Mouse (Mus musculus) monocyte, adult 5-6 weeks (primary cell): ENCODE results near the gene Ak5. TPM values are rescaled to one million over a fixed set of nuclear protein-coding genes. Genes with fewer than 3 reads are reported as not detected.
"Not testable (repeated sequence)": the region's sequence is repeated elsewhere in the genome, so short reads cannot be mapped to it uniquely, and the experiment has no call there.

Experiments
- ATAC-seq: fragments of 153-309, 156-312 bp; replicated peaks from 2 replicates; pipeline ENCODE4 v1.8.0; 2017; ENCODE audit warnings: mild to moderate bottlenecking; ENCODE audit not compliant: low TSS enrichment, insufficient number of reproducible peaks, severe bottlenecking, poor library complexity, low FRiP score
- total RNA-seq: library from RNA; stranded (forward); fragments of 200-1000, 200-491, 200-594 nt; gene quantifications from 3 replicates; pipeline ENCODE4 v1.2.3, GENCODE M21; 2017

The Ak5 gene
- total RNA-seq, 1 experiment from 2014 or later, result not detected

DNA sequence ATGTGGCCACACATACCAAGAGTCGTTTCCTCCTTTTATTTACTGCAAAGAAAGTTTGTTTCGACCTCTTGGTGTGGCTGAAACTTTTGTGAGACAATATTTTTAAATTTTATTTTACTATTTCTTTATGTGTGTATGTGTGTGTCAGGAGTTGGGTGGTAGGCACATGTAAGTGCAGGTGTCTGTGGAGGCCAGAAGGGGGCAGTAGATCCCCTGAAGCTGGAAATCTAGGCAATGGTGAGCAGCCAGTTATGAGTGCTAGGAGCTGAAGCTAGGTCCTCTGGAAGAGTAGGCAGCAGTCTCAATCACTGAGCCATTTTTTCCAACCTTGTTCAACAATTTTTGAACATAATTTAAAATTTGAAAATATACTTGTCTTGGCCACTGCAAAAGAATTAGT, 9.6 kb downstream of the Ak5 start:
- no peak for ATAC-seq

DNA sequence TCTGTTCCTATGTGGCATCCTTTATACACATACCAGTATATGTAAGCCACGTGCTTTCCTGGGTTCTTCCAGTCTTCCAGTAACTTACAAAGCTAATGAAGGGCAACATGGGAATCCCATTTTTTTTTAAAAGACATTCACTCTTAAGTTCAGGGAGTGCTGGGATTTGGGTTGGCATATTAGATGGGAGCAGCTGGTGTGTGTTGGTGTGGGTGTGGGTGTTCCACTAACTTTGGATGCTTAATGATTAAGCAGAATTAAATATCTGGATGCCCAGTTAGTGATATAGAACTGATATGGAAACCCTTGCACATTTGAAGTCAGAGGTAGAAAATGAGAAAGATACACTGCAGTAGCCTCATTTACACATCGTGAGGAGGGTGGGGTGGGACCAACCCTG, 16.2 kb downstream of the Ak5 start:
- ATAC-seq, result no peak

DNA sequence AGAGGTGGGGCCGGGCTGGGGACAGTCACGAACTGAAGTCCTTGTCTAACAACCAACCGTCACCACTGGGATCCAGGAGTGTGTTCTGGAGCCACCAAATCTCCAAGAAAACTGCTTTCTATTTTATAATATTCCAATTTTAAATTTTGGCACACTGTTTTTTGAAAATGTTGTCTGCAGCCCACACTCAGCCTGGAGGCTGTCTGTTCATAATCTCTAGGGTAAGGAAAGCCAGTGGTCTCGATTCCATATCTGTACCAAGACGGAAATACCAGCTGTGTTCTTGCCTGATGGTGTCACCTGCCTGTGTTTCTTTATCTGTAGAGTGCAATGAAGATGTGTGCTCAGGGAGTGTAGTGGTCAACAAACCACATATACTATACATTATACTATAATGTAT, 23.6 kb downstream of the Ak5 start:
- no peak for ATAC-seq

DNA sequence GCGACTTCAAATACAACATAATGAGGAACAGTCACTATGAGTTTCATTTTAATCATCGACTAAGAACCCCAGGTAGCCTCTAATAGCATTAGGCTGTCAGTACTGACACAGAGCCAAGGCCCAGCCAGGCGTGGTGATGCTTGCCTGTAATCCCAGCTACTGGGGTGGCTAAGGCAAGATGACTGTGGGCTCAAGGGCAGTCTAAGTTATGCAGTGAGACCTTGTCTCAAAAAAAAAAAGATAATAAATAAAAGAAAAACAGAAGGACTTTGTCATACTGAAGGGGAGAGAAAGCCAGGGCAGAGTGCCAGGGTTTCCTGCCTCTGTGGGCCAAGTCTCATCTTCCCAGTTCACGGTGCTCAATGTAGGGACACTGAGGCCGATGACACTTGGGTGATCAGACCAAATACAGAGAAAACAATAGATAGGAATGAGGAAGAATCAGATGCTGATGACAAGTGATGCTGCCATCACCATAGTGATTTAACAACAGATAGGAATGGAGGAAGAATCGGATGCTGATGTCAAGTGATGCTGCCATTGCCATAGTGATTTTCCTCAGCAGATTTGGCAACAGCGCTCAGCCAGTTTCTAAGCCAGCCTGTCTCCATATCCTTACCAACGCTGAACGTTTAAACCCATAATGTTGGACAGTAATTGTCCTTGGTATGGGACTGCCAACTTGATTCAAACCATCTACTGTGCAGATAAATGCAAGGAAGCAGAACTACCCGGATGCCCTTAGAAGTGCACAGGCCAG, 42.9 kb downstream of the Ak5 start:
- no peak for ATAC-seq

- no peak for ATAC-seq
Observed at GRCm38 (mm10) chr3:152620534-152620933, 47.6 kb downstream of the Ak5 start.

GRCm38 (mm10) chr3:152620058-152620457, 48.1 kb downstream of the Ak5 start:
- ATAC-seq, result no peak

- ATAC-seq, result no peak
Observed at GRCm38 (mm10) chr3:152609076-152609475, 59.1 kb downstream of the Ak5 start.

DNA sequence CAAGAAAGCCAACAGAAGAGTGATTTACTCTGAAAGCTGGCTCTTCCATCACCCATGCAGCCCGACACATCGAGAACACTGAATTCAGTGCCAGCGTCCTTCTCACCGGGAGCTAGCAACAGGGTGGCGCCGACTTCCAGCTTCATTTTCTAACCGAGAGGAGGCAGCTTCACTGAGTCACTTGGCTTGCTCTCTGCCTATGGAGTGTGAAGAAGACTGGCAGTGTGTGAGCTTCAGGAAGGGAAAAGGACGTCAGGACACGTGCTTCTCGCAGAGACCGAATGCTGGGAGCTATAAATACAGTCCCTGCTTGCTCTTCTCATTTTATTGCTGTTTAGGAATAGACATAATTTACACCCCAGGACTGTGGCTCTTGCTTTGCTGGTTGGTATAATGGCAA, 62.3 kb downstream of the Ak5 start:
- ATAC-seq, result no peak

GRCm38 (mm10) chr3:152599679-152600078, 68.5 kb downstream of the Ak5 start:
- no peak for ATAC-seq

DNA sequence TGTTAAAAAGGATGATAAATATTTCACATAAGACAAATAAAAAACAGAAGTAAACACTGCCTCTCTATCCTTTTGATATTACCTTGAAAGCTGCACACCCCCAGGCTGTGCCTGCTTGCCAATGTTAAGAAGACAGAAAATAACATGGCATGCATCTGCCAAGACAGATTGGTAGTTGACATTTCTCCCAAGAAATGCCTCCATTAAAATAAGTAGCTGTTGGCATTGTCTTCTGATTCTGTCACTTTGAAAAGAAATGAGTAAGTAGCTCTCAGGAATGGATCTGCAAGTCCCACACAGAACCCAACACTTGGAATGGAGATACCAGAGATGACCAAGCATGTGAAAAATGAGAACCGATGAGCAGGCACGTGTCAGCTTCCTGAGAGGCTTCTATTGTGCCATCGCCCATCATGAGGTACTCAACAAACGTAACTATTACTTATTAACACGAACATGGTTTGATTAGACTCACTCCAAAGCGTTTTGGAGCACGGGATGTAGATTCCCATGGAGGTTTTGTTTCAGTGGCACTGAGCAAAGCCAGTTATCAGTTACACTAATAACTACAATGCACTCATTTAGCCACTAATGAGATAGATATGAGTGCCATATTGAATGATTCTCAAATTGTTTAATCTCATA, 71.6 kb downstream of the Ak5 start:
- no peak for ATAC-seq

GRCm38 (mm10) chr3:152592767-152593425, 75.3 kb downstream of the Ak5 start:
- ATAC-seq, result no peak

GRCm38 (mm10) chr3:152590491-152590890, 77.7 kb downstream of the Ak5 start:
- no peak for ATAC-seq

- ATAC-seq, result not testable (repeated sequence)
Observed at GRCm38 (mm10) chr3:152589101-152589500, 79.1 kb downstream of the Ak5 start.

GRCm38 (mm10) chr3:152587007-152587406, 81.2 kb downstream of the Ak5 start:
- ATAC-seq, result no peak

DNA sequence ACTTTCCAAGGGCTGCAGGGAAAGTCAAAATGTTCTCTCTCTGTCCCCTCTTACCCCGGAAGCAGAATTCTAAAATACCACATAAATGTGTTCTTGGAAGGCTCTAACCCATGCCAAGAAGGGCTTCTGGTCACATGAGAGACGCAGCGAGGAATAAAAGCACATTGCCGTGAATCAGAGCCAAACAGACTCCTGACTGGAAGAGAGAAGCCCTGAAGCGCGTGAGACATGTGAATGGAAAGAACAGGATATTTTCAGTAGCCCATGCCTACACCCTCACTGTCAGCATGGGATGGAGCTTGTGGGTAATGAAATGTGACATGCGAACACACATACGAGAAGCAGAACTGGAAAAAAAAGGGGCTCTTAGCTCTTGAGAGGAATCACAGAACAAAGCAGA, 82.0 kb downstream of the Ak5 start:
- ATAC-seq, result no peak

GRCm38 (mm10) chr3:152585581-152585980, 82.6 kb downstream of the Ak5 start:
- no peak for ATAC-seq

GRCm38 (mm10) chr3:152583033-152583432, 85.1 kb downstream of the Ak5 start:
- ATAC-seq, result no peak

DNA sequence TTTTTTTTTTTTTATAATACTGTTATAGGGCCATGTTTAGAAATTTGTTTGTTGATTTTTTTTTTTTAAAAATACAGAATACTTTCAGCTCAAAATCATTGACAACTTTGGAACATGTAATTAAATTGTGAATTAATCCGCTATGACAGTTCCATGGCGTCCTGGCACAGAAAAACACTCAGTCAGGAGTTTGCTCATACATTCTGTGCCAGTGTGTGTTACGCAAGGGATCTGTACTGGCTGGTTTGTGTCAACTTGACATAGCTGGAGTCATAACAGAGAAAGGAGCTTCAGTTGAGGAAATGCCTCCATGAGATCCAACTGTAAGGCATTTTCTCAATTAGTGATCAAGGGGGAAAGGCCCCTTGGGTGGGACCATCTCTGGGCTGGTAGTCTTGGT, 86.3 kb downstream of the Ak5 start:
- not testable (repeated sequence) for ATAC-seq

- no peak for ATAC-seq
Observed at GRCm38 (mm10) chr3:152579984-152580591, 88.1 kb downstream of the Ak5 start.
